Mouse (Mus musculus): ENCODE data around the gene Olfr1417. TPM values are rescaled to one million over a fixed set of nuclear protein-coding genes. Genes with fewer than 3 reads are reported as not detected.

Gene Olfr1417
- total RNA-seq, 1 experiment from 2014 or later: not detected

GRCm38 (mm10) chr19:11777191-11777865, 61.7 kb downstream of the Olfr1417 start:
- ATAC-seq (replicated peaks in 1 of 2; ENCODE audit: insufficient read depth in 1 of 2, low FRiP score in 2 of 2, low TSS enrichment in 1 of 2, low read depth in 1 of 2, poor library complexity in 2 of 2, severe bottlenecking in 2 of 2): peak; percentile 49 to 72; a peak in 1 of 4 replicates

Other genes starting within 250 kb of the Olfr1417 start
- gene Ms4a6d, start 234.4 kb downstream of the Olfr1417 start, total RNA-seq (2017): 0.55 and 1.1 TPM in 2 replicates
- gene Ms4a2, start 215.5 kb downstream of the Olfr1417 start, total RNA-seq (2017): 7.5 and 21.3 TPM in 2 replicates
- 17.6 and 52.5 TPM in 2 replicates for gene Ms4a3, start 198.4 kb downstream of the Olfr1417 start, total RNA-seq (2017)
- 1.2 TPM in 1 of 2 replicates, not detected in the other for gene Oosp2, start 178.7 kb downstream of the Olfr1417 start, total RNA-seq (2017)
- gene Oosp1, start 148.1 kb downstream of the Olfr1417 start, total RNA-seq (2017): 0.40 and 0.81 TPM in 2 replicates
- not detected in 2 replicates for gene Oosp3, start 142.2 kb downstream of the Olfr1417 start, total RNA-seq (2017)
- gene Gif, start 91.7 kb downstream of the Olfr1417 start, total RNA-seq (2017): not detected in 2 replicates
- 60.9 and 76.5 TPM in 2 replicates for gene Mrpl16, start 68.8 kb downstream of the Olfr1417 start, total RNA-seq (2017)
- 13.1 and 14.9 TPM in 2 replicates for gene Stx3, start 19.8 kb downstream of the Olfr1417 start, total RNA-seq (2017)
- not detected in 2 replicates for gene Olfr1418, start 21.8 kb upstream of the Olfr1417 start, total RNA-seq (2017)
- gene Olfr1419, start 35.9 kb upstream of the Olfr1417 start, total RNA-seq (2017): not detected in 2 replicates
- not detected in 2 replicates for gene Olfr1420, start 47.3 kb upstream of the Olfr1417 start, total RNA-seq (2017)
- gene Patl1, start 73.2 kb upstream of the Olfr1417 start, total RNA-seq (2017): 14.8 and 14.9 TPM in 2 replicates
- 35.0 and 39.5 TPM in 2 replicates for gene Osbp, start 126.7 kb upstream of the Olfr1417 start, total RNA-seq (2017)
- not detected in 2 replicates for gene Olfr1423, start 202.1 kb upstream of the Olfr1417 start, total RNA-seq (2017)
- gene Olfr1424, start 223.5 kb upstream of the Olfr1417 start, total RNA-seq (2017): not detected in 2 replicates
- gene Olfr1425, start 238.5 kb upstream of the Olfr1417 start, total RNA-seq (2017): not detected in 2 replicates

Measured in hematopoietic stem cell, adult 5-6 weeks (primary cell).